Mouse (Mus musculus) CD4-positive, CD25-positive, alpha-beta regulatory T cell, adult 4 months (primary cell): ENCODE results near the gene 9030025P20Rik. TPM values are rescaled to one million over a fixed set of nuclear protein-coding genes. Genes with fewer than 3 reads are reported as not detected.
"Not testable (repeated sequence)": the region's sequence is repeated elsewhere in the genome, so short reads cannot be mapped to it uniquely, and the experiment has no call there.

Experiments
- ATAC-seq: one replicate; pipeline ENCODE4 v1.8.0; 2017
- polyA plus RNA-seq, 2 experiments: library from polyadenylated mRNA; unstranded; fragments of 100-300 nt; shearing (Covaris generic); gene quantifications; one replicate each; pipeline ENCODE4 v1.2.1; 2017

The 9030025P20Rik gene
- 10 to 100 TPM; 19.6 to 31.8 TPM for polyA plus RNA-seq

- peak; percentile 94 for ATAC-seq
These were observed at the start of gene 9030025P20Rik, which contains the start of gene Gm3417 for GRCm38 (mm10) chr17:14978362-14979038. TSS of gene 9030025P20Rik (plus strand) at chr17:14978468. TSS of gene Gm3417 (minus strand) at chr17:14978790.

- ATAC-seq, result no peak
These were observed 49.6 kb upstream of the 9030025P20Rik start for GRCm38 (mm10) chr17:14928631-14929030.

GRCm38 (mm10) chr17:14930697-14931096, 47.6 kb upstream of the 9030025P20Rik start:
- ATAC-seq, result no peak

- no peak for ATAC-seq
These were observed 46.8 kb upstream of the 9030025P20Rik start for GRCm38 (mm10) chr17:14931469-14931868.

- ATAC-seq, result not testable (repeated sequence)
These were observed 43.0 kb upstream of the 9030025P20Rik start for GRCm38 (mm10) chr17:14935280-14935679.

- no peak for ATAC-seq
These were observed 42.2 kb upstream of the 9030025P20Rik start for GRCm38 (mm10) chr17:14935841-14936605.

- not testable (repeated sequence) for ATAC-seq
These were observed 36.1 kb upstream of the 9030025P20Rik start for GRCm38 (mm10) chr17:14942181-14942580.

- peak; percentile 99 for ATAC-seq
These were observed 35.1 kb upstream of the 9030025P20Rik start, which contains the start of the genes Wdr27 and 1600012H06Rik for GRCm38 (mm10) chr17:14943009-14943728. TSS of gene Wdr27 (minus strand) at chr17:14943158. TSS of gene 1600012H06Rik (plus strand) at chr17:14943184.

- ATAC-seq, result peak; percentile 18
These were observed 34.6 kb upstream of the 9030025P20Rik start for GRCm38 (mm10) chr17:14943729-14944059.

- no peak for ATAC-seq
These were observed 33.7 kb upstream of the 9030025P20Rik start for GRCm38 (mm10) chr17:14944551-14944950.

GRCm38 (mm10) chr17:14949161-14949827, 29.0 kb upstream of the 9030025P20Rik start:
- ATAC-seq, result no peak

GRCm38 (mm10) chr17:14953452-14953851, 24.8 kb upstream of the 9030025P20Rik start:
- ATAC-seq, result no peak

GRCm38 (mm10) chr17:14958686-14959327, 19.5 kb upstream of the 9030025P20Rik start:
- no peak for ATAC-seq

- no peak for ATAC-seq
These were observed 18.3 kb upstream of the 9030025P20Rik start for GRCm38 (mm10) chr17:14959979-14960378.

- ATAC-seq, result peak; percentile 31
These were observed 17.7 kb upstream of the 9030025P20Rik start for GRCm38 (mm10) chr17:14960520-14960919.

- peak; percentile 57 for ATAC-seq
These were observed 17.2 kb upstream of the 9030025P20Rik start, which contains the start of gene Phf10 for GRCm38 (mm10) chr17:14960951-14961556. TSS of gene Phf10 (minus strand) at chr17:14961273.

GRCm38 (mm10) chr17:14961557-14962154, 16.6 kb upstream of the 9030025P20Rik start:
- ATAC-seq, result peak; percentile 58

- not testable (repeated sequence) for ATAC-seq
These were observed 9.8 kb upstream of the 9030025P20Rik start for GRCm38 (mm10) chr17:14968373-14968913.

GRCm38 (mm10) chr17:14977718-14978361, 428 bp upstream of the 9030025P20Rik start:
- ATAC-seq, result peak; percentile 68

- ATAC-seq, result not testable (repeated sequence)
These were observed 11.9 kb downstream of the 9030025P20Rik start for GRCm38 (mm10) chr17:14990116-14990702.
